Mouse (Mus musculus): Measurements from ENCODE around the gene 3110040M04Rik. TPM values are rescaled to one million over a fixed set of nuclear protein-coding genes. Genes with fewer than 3 reads are reported as not detected.

The 3110040M04Rik gene
- total and polyA plus RNA-seq, 3 experiments, result not detected

DNA sequence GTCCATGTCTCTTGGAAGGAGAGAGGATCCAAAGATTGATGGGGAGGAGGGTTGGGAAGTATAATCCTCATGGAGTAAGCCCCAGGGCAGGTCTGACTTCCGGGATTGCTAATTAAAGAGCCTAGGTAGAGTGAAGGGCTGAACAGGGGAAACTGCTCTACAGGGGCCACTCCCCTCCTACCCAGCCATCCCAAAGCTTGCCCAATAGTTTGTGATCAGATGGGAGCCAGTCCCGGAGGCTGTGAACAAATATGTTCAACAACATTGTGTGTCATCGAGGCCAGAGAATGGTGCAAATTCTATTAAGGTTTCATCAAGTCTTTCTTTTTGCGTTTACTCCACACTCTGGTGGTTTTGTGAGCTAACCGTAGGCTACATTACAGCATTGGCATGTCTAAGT is 40.1 kb downstream of the 3110040M04Rik start:
- Histone ChIP-seq H3K4me1 (ENCODE audit: control insufficient read depth in 1 of 2, insufficient read depth in 2 of 2) (no peaks in the 10 kb centered on the region), H3K27ac (ENCODE audit: insufficient read depth, low read depth) (no peak overlapping the region), H3K36me3 (replicated peaks in 1 of 2; ENCODE audit: control insufficient read depth in 1 of 2, insufficient read depth in 1 of 2, low read length in 1 of 2) (no peaks in the 10 kb centered on the region), H3K4me3 (replicated peaks in 1 of 3; ENCODE audit: low read depth in 2 of 3, low read length in 2 of 3, poor library complexity in 1 of 3) (no peak overlapping the region), H3K9me3 (replicated peaks; ENCODE audit: low read length) (no peaks in the 10 kb centered on the region), H3K9ac (ENCODE audit: insufficient read depth, low read depth) (no peak overlapping the region), H3K4me2 (ENCODE audit: insufficient read depth, low read depth, poor library complexity, severe bottlenecking) (no peak overlapping the region), H3K27me3 (replicated peaks) (no peaks in the 10 kb centered on the region), H3K79me2 (replicated peaks; ENCODE audit: control insufficient read depth, extremely low read depth, insufficient read depth, poor library complexity, severe bottlenecking) (no peaks in the 10 kb centered on the region)
- in situ Hi-C loops (cut with MboI; ENCODE audit: low pct_ligation_motif_present, low pct_unique_long_range_greater_than_20kb, low sequenced_read_pairs) (loop anchor here (10.0 kb wide), 1 partner anchor 159 kb away; no protein-coding TSS in a partner anchor), dilution Hi-C loops (cut with MboI; ENCODE audit: extremely low pct_ligation_motif_present, extremely low pct_unique_long_range_greater_than_20kb, low sequenced_read_pairs) (no loop called here)
- TF ChIP-seq SMC3 (IDR thresholded peaks at IDR 0.05; ENCODE audit: low read depth, low read length) (no peak), PAX5 (IDR thresholded peaks at IDR 0.05; ENCODE audit: low read length) (no peak), USF2 (conservative IDR thresholded peaks at IDR 0.05; ENCODE audit: low read depth, low read length) (no peak), GABPA (IDR thresholded peaks at IDR 0.05; ENCODE audit: insufficient replicate concordance, low read depth, low read length) (no peak), E2F4 (IDR thresholded peaks at IDR 0.05; ENCODE audit: insufficient replicate concordance, low read depth, low read length) (no peak), HCFC1 (IDR thresholded peaks at IDR 0.05; ENCODE audit: low read depth, low read length) (no peak), ZNF384 (IDR thresholded peaks at IDR 0.05; ENCODE audit: low read depth, low read length) (no peak), JUND (conservative IDR thresholded peaks at IDR 0.05; ENCODE audit: low read depth, low read length) (no peak), SIN3A (IDR thresholded peaks at IDR 0.05; ENCODE audit: low read length) (no peak), RCOR1 (conservative IDR thresholded peaks at IDR 0.05; ENCODE audit: low read depth, low read length) (no peak), BHLHE40 (IDR thresholded peaks at IDR 0.05; ENCODE audit: low read depth, low read length) (no peak), EP300 (IDR thresholded peaks at IDR 0.05; ENCODE audit: low read length) (no peak), TCF12 (IDR thresholded peaks at IDR 0.05; ENCODE audit: low read depth, low read length) (no peak), ETS1 (conservative IDR thresholded peaks at IDR 0.05; ENCODE audit: low read depth, low read length) (no peak), ZMIZ1 (IDR thresholded peaks at IDR 0.05; ENCODE audit: low read depth, low read length) (no peak), ZC3H11A (IDR thresholded peaks at IDR 0.05; ENCODE audit: low read depth, low read length) (no peak), JUN (IDR thresholded peaks at IDR 0.05; ENCODE audit: insufficient read depth, low read depth, low read length) (no peak), ELF1 (IDR thresholded peaks at IDR 0.05; ENCODE audit: low read depth, low read length) (no peak)
- no peak for DNase-seq (ENCODE audit: extremely low read depth)

DNA sequence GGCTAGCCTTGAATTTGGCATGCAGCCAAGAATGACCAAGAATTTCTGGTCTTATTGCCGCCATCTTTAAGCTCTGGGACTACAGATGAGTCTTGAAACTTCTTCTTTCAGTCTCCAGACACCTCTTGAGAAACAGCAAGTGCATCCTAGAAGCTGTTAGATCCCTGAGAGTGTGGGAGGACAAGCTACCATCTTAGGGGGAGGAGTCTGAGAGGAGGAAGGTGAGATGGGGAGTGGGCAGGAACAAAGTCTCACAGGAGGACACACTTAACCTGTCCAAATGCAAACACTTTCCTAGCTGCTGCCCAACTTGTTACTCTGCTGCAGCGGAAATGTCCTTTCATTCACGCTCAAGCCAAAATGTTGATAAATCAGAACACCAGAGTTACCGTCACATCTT is 40.8 kb downstream of the 3110040M04Rik start:
- in situ Hi-C loops (cut with MboI; ENCODE audit: low pct_ligation_motif_present, low pct_unique_long_range_greater_than_20kb, low sequenced_read_pairs) (loop anchor here (10.0 kb wide), 1 partner anchor 160 kb away; no protein-coding TSS in a partner anchor), dilution Hi-C loops (cut with MboI; ENCODE audit: extremely low pct_ligation_motif_present, extremely low pct_unique_long_range_greater_than_20kb, low sequenced_read_pairs) (no loop called here)
- DNase-seq (ENCODE audit: extremely low read depth), result no peak
- H3K27me3 ChIP-seq (replicated peaks), result no peaks in the 10 kb centered on the region
- H3K4me3 ChIP-seq (replicated peaks in 1 of 3; ENCODE audit: low read depth in 2 of 3, low read length in 2 of 3, poor library complexity in 1 of 3), result no peak overlapping the region
- H3K27ac ChIP-seq (ENCODE audit: insufficient read depth, low read depth), result no peak overlapping the region
- no peaks in the 10 kb centered on the region for H3K9me3 ChIP-seq (replicated peaks; ENCODE audit: low read length)
- H3K4me2 ChIP-seq (ENCODE audit: insufficient read depth, low read depth, poor library complexity, severe bottlenecking), result no peak overlapping the region
- TF ChIP-seq NRF1 (IDR thresholded peaks at IDR 0.05; ENCODE audit: low read depth, low read length), result no peak
- TF ChIP-seq POLR2A (IDR thresholded peaks at IDR 0.05; ENCODE audit: low read depth, low read length), result no peak
- TF ChIP-seq E2F4 (IDR thresholded peaks at IDR 0.05; ENCODE audit: insufficient replicate concordance, low read depth, low read length), result no peak
- no peak for TF ChIP-seq POLR2AphosphoS2 (IDR thresholded peaks at IDR 0.05; ENCODE audit: low read depth, low read length)
- H3K9ac ChIP-seq (ENCODE audit: insufficient read depth, low read depth), result no peak overlapping the region
- H3K4me1 ChIP-seq (ENCODE audit: control insufficient read depth in 1 of 2, insufficient read depth in 2 of 2), result peaks cover 0 to 6% of the 10 kb centered on the region in 2 experiments; a peak in 1 of 4 replicates
- no peaks in the 10 kb centered on the region for H3K36me3 ChIP-seq (replicated peaks in 1 of 2; ENCODE audit: control insufficient read depth in 1 of 2, insufficient read depth in 1 of 2, low read length in 1 of 2)
- H3K79me2 ChIP-seq (replicated peaks; ENCODE audit: control insufficient read depth, extremely low read depth, insufficient read depth, poor library complexity, severe bottlenecking), result no peaks in the 10 kb centered on the region
